Mouse (Mus musculus): ENCODE data around the gene Arhgap31.
A peak's percentile ranks its signal among the peaks of the same experiment; 100 is the strongest.

- TF ChIP-seq CTCF (IDR thresholded peaks at IDR 0.05; ENCODE audit: low read depth, low read length), result peak; percentile 63
- TF ChIP-seq POLR2A (IDR thresholded peaks at IDR 0.05; ENCODE audit: borderline replicate concordance, low read depth, low read length), result no peak
Measured at GRCm38 (mm10) chr16:38619054-38619453, 94.0 kb downstream of the Arhgap31 start.
